Mouse (Mus musculus): Measurements from ENCODE around the gene Inhbe. TPM values are rescaled to one million over a fixed set of nuclear protein-coding genes. Genes with fewer than 3 reads are reported as not detected.

The Inhbe gene
- polyA plus RNA-seq, 1 experiment from 2014 or later = not detected

DNA sequence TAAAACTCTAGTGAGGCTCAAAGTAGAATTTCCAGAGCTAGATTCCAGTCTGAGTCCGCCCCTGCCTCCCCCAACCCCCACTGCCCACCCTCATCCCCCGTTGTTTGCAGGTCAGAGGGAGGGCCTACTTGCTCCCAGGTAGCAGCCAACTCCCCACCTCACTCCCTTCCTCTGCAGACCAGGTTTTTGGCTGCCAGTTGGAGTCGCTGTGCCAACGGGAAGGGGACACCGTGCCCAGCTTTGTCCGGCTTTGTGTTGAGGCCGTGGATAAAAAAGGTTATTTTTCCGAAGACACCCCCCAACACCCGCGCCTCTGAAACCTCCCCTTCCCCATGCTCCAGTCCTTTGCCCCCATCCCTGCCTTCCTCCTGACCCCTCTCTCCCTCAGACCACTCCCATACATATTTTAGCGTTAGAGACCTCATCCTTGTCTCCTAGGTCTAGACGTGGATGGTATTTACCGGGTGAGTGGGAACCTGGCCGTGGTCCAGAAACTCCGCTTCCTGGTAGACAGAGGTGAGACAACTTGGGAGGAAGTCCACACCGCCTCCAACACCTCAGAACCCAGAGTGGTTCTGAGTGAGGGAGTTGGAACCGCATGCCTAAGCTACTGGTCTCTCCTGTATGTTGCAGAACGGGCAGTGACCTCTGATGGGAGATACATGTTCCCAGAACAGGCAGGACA is 26.6 kb downstream of the Inhbe start:
- Histone ChIP-seq H3K9me3 (ENCODE audit: control insufficient read depth, low read length) (no peaks in the 10 kb centered on the region), H3K27me3 (ENCODE audit: control insufficient read depth, insufficient read depth, low read length) (peaks cover 52% of the 10 kb centered on the region), H3K4me3 (ENCODE audit: low read depth, low read length) (no peak overlapping the region), H3K36me3 (ENCODE audit: control insufficient read depth, insufficient read depth, low read length) (no peaks in the 10 kb centered on the region; the same call in 1 of the 2 replicates), H3K4me2 (no peak overlapping the region), H3K27ac (ENCODE audit: low read depth, low read length) (no peak overlapping the region), H3K4me1 (ENCODE audit: control insufficient read depth, insufficient read depth, low read length) (peaks cover 12% of the 10 kb centered on the region), H3K9ac (ENCODE audit: low read length) (no peak overlapping the region)
- DNase-seq (ENCODE audit: low spot score, missing footprints) (peak; percentile 86), ATAC-seq (ENCODE audit: low FRiP score) (no peak)
- WGBS = 51% methylated on average over 18 of the region's 18 CpGs

DNA sequence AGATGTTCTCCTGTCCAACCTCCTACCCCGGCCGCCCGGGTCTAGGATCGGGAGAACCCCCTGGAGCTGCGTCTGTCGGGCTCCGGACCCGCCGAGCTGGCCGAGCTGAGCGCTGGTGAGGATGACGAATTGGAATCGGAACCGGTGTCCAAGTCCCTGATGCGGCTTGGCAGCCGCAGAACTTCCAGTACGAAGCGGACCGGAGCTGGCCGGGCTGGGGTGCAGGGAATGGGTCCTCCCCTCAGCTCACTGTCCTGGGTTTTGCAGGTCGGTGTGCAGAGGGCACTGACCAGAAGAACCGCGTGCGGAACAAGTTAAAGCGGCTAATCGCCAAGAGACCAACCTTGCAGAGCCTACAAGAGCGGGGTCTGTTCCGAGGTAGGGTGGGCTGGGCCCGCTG is 27.4 kb downstream of the Inhbe start:
- H3K4me3 ChIP-seq (ENCODE audit: low read depth, low read length) = peak overlapping the region; percentile 32
- H3K27ac ChIP-seq (ENCODE audit: low read depth, low read length) = no peak overlapping the region
- 5% methylated on average over 29 of the region's 29 CpGs for WGBS

DNA sequence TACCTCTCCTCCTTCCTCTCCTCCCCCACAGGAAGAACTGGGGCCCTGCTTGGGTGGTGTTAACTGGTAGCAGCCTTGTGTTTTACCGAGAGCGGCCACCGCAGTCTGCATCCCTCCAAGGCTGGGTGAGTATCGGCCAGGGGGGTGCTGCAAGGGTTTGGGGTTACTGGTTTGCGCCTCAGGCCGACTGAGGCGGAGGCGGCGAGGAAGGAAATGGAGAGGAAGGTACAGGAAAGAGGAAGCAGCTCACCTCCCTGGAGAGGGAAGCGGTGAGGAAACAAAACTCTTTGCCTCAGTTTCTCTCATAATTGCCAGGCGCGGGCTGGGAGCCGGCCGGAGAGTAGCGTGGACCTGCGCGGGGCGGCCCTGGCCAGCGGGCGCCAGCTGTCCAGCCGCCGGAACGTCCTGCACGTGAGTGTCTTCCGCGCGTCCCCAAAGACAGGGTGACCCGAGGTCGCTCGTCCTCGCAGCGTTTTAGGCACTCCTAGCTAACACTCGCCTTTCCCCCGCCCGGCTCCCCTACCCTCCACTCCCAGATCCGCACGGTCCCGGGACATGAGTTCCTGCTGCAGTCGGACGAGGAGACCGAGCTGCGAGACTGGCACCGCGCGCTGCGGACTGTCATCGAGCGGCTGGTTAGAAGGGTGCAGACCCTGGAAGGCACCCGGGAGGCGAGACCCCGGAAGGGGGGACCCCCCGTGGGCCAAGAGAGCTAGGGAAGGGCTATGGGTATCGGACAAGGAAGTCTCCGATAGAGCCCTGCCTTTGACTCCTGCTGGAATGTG is 28.0 kb downstream of the Inhbe start:
- peak; percentile 19; the same call in 1 of the 2 replicates for ATAC-seq (ENCODE audit: low FRiP score)
- no peak overlapping the region for H3K27ac ChIP-seq (ENCODE audit: low read depth, low read length)
- peak; percentile 95 for DNase-seq (ENCODE audit: low spot score, missing footprints)
- peaks cover 52% of the 10 kb centered on the region for H3K27me3 ChIP-seq (ENCODE audit: control insufficient read depth, insufficient read depth, low read length)
- peak overlapping the region; percentile 32 for H3K4me3 ChIP-seq (ENCODE audit: low read depth, low read length)
- H3K9ac ChIP-seq (ENCODE audit: low read length) = peak overlapping the region; percentile 25; the same call in 1 of the 2 replicates
- peak overlapping the region; percentile 51 for H3K4me2 ChIP-seq
- H3K4me1 ChIP-seq (ENCODE audit: control insufficient read depth, insufficient read depth, low read length) = peaks cover 10% of the 10 kb centered on the region
- WGBS = 1% methylated on average over 52 of the region's 54 CpGs
- no peaks in the 10 kb centered on the region for H3K9me3 ChIP-seq (ENCODE audit: control insufficient read depth, low read length)
- H3K36me3 ChIP-seq (ENCODE audit: control insufficient read depth, insufficient read depth, low read length) = no peaks in the 10 kb centered on the region; the same call in 1 of the 2 replicates

More for the DNA sequence above, 27.4 kb downstream of the Inhbe start:
- Histone ChIP-seq H3K9me3 (ENCODE audit: control insufficient read depth, low read length) (no peaks in the 10 kb centered on the region), H3K4me1 (ENCODE audit: control insufficient read depth, insufficient read depth, low read length) (peaks cover 10% of the 10 kb centered on the region), H3K27me3 (ENCODE audit: control insufficient read depth, insufficient read depth, low read length) (peaks cover 52% of the 10 kb centered on the region), H3K4me2 (peak overlapping the region; percentile 51), H3K36me3 (ENCODE audit: control insufficient read depth, insufficient read depth, low read length) (no peaks in the 10 kb centered on the region; the same call in 1 of the 2 replicates), H3K9ac (ENCODE audit: low read length) (peak overlapping the region; percentile 25; the same call in 1 of the 2 replicates)
- ATAC-seq (ENCODE audit: low FRiP score) = no peak
- DNase-seq (ENCODE audit: low spot score, missing footprints) = peak; percentile 90

DNA sequence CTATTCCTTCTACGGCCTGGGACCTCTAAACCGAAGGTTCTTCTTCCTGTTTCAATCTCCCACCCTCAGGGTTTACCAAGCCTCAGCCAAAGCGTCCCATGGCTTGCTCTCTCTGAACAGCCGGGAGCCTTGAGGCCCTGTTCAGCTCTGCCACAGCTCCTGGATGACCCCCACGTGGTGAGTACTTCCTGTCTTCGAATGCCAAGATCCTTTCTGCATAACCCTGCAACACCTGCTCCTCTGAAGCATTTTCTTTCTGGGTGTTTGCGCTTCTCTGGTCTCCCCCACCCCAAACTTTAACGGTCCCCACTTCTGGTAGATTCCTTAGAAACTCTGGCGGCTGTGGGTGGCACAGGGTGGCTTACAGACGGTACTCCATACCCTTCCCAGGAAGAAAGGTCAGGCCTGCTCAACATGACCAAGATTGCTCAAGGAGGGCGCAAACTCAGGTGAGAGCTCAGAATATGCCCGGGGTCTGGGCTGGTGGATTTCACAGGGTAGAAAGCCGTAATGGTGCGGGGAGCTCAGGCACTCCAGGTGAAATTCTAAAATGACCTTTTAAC is 28.7 kb downstream of the Inhbe start:
- WGBS = 32% methylated on average over 14 of the region's 14 CpGs
- H3K9ac ChIP-seq (ENCODE audit: low read length) = no peak overlapping the region
- H3K36me3 ChIP-seq (ENCODE audit: control insufficient read depth, insufficient read depth, low read length) = no peaks in the 10 kb centered on the region; the same call in 1 of the 2 replicates
- no peak overlapping the region for H3K27ac ChIP-seq (ENCODE audit: low read depth, low read length)
- H3K4me3 ChIP-seq (ENCODE audit: low read depth, low read length) = peak overlapping the region; percentile 32; the same call in 1 of the 2 replicates
- DNase-seq (ENCODE audit: low spot score, missing footprints) (peak; percentile 89), ATAC-seq (ENCODE audit: low FRiP score) (no peak)
- H3K27me3 ChIP-seq (ENCODE audit: control insufficient read depth, insufficient read depth, low read length) = peaks cover 52% of the 10 kb centered on the region
- no peak overlapping the region for H3K4me2 ChIP-seq
- H3K9me3 ChIP-seq (ENCODE audit: control insufficient read depth, low read length) = no peaks in the 10 kb centered on the region
- H3K4me1 ChIP-seq (ENCODE audit: control insufficient read depth, insufficient read depth, low read length) = peaks cover 10% of the 10 kb centered on the region

DNA sequence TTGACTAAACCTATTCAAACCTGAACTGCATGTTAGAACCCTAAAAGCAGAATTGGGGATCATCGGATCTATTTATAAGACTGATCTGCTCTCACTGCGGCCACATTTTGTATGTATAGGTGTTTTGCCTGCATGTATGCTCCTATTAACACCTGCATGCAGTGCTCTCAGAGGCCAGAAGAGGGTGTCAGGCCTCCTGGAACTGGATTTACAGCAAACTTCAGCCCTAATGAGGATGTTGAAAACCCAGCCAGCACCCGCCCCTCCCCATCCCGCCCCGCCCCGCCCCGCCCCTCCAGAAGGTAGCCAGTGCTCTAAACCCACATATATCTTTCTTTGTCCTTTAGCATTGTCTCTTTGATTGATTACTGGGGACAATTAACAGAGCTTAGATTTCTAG is 29.7 kb downstream of the Inhbe start:
- Histone ChIP-seq H3K4me1 (ENCODE audit: control insufficient read depth, insufficient read depth, low read length) (peaks cover 10% of the 10 kb centered on the region), H3K4me3 (ENCODE audit: low read depth, low read length) (no peak overlapping the region), H3K27me3 (ENCODE audit: control insufficient read depth, insufficient read depth, low read length) (peaks cover 52% of the 10 kb centered on the region), H3K4me2 (no peak overlapping the region), H3K36me3 (ENCODE audit: control insufficient read depth, insufficient read depth, low read length) (no peaks in the 10 kb centered on the region), H3K9me3 (ENCODE audit: control insufficient read depth, low read length) (no peaks in the 10 kb centered on the region), H3K9ac (ENCODE audit: low read length) (no peak overlapping the region), H3K27ac (ENCODE audit: low read depth, low read length) (no peak overlapping the region)
- DNase-seq (ENCODE audit: low spot score, missing footprints) (peak; percentile 85), ATAC-seq (ENCODE audit: low FRiP score) (no peak)
- WGBS = 13% methylated on average over 7 of the region's 7 CpGs

DNA sequence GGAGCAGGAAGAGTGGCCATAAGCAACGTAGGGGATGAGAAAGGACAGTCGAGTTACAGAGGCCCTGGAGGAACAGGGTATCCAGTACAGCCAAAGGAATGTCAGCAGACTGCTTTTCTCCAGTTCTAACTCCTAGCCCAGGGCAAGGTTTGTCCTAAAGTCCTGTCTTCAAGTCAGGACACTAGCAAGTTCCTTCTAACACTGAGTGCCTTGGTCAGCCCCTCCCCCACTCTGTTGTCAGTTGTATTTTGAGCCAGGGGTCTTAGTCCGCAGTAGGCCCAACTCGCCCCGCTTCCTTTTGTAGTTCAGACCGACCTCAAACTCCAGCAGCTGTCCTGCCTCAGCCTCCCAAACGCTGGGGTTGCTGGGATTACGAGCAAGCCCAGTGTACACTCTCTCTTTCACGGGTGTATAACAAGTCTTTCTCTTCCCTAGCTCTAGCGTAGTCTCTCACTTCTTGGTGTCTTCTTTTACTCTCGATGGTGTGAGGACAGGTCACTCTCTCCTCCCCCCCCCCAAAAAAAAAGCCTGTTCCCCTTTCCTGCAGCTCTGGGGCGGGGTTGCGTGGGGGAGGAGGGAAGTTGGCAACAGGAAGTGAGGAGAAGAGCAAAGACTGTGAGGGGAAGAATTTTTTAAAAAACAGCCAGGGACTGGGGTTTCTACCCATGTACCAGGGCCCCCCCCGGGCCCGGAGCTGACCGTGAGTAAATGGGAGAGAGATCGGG is 30.9 kb downstream of the Inhbe start:
- Histone ChIP-seq H3K27ac (ENCODE audit: low read depth, low read length) (no peak overlapping the region), H3K4me2 (no peak overlapping the region), H3K4me3 (ENCODE audit: low read depth, low read length) (no peak overlapping the region), H3K9ac (ENCODE audit: low read length) (no peak overlapping the region), H3K9me3 (ENCODE audit: control insufficient read depth, low read length) (no peaks in the 10 kb centered on the region), H3K36me3 (ENCODE audit: control insufficient read depth, insufficient read depth, low read length) (no peaks in the 10 kb centered on the region), H3K4me1 (ENCODE audit: control insufficient read depth, insufficient read depth, low read length) (peaks cover 10% of the 10 kb centered on the region), H3K27me3 (ENCODE audit: control insufficient read depth, insufficient read depth, low read length) (peaks cover 40% of the 10 kb centered on the region)
- DNase-seq (ENCODE audit: low spot score, missing footprints) (peak; percentile 39), ATAC-seq (ENCODE audit: low FRiP score) (no peak)
- WGBS = 75% methylated on average over 17 of the region's 17 CpGs

DNA sequence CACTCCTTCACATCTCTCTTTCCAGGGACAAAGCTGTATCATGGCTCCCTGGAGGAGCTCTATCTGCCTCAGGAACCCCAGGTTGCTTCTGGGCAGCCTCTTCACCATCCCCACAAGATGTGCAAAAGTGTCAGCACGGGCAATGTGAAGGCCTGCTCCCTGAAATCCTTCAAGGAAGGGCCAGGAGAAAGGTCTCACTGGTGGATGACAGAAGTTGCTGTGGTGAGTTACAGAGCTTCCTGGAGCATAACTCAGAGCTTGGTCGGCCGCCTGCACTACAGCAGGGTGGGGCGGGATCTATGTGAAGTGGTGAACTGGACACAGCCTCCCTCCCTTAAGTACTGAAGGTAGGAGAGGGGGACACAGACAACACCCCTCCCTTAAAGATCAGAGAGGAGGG is 31.5 kb downstream of the Inhbe start:
- H3K27me3 ChIP-seq (ENCODE audit: control insufficient read depth, insufficient read depth, low read length) = peaks cover 35% of the 10 kb centered on the region
- no peak overlapping the region for H3K27ac ChIP-seq (ENCODE audit: low read depth, low read length)
- H3K9me3 ChIP-seq (ENCODE audit: control insufficient read depth, low read length) = no peaks in the 10 kb centered on the region
- ATAC-seq (ENCODE audit: low FRiP score) = no peak
- WGBS = 72% methylated on average over 4 of the region's 4 CpGs
- no peak overlapping the region for H3K4me2 ChIP-seq
- no peak overlapping the region for H3K4me3 ChIP-seq (ENCODE audit: low read depth, low read length)
- DNase-seq (ENCODE audit: low spot score, missing footprints) = no peak
- peaks cover 10% of the 10 kb centered on the region for H3K4me1 ChIP-seq (ENCODE audit: control insufficient read depth, insufficient read depth, low read length)
- no peak overlapping the region for H3K9ac ChIP-seq (ENCODE audit: low read length)
- H3K36me3 ChIP-seq (ENCODE audit: control insufficient read depth, insufficient read depth, low read length) = no peaks in the 10 kb centered on the region

DNA sequence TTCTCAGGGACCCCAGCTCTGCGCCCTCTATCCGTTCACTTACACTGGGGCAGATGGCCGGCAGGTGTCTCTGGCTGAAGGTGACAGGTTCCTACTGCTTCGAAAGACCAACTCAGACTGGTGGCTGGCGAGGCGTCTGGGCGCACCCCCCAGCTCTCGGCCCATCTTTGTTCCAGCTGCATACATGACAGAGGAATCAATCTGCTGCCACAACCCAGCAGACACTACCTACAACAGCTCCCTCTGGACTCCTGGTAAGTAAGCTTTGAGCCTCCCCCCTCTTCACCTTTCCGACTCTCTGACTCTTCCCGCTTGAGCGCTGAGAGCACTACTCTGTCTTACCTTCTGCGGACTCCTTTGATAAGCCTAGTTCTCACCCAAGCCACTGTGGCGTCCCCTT is 32.0 kb downstream of the Inhbe start:
- ATAC-seq (ENCODE audit: low FRiP score) (no peak), DNase-seq (ENCODE audit: low spot score, missing footprints) (no peak)
- 64% methylated on average over 13 of the region's 13 CpGs for WGBS
- no peak overlapping the region for H3K4me3 ChIP-seq (ENCODE audit: low read depth, low read length)
- no peak overlapping the region for H3K9ac ChIP-seq (ENCODE audit: low read length)
- H3K27ac ChIP-seq (ENCODE audit: low read depth, low read length) = no peak overlapping the region
- no peaks in the 10 kb centered on the region for H3K36me3 ChIP-seq (ENCODE audit: control insufficient read depth, insufficient read depth, low read length)
- no peaks in the 10 kb centered on the region for H3K9me3 ChIP-seq (ENCODE audit: control insufficient read depth, low read length)
- H3K27me3 ChIP-seq (ENCODE audit: control insufficient read depth, insufficient read depth, low read length) = peaks cover 30% of the 10 kb centered on the region
- peaks cover 10% of the 10 kb centered on the region for H3K4me1 ChIP-seq (ENCODE audit: control insufficient read depth, insufficient read depth, low read length)
- no peak overlapping the region for H3K4me2 ChIP-seq

Measured in midbrain, embryonic 11.5 days (tissue).